Mouse (Mus musculus): Measurements from ENCODE around the gene Gars.

GRCm38 (mm10) chr6:55016710-55017583, 20.9 kb upstream of the Gars start:
- TF ChIP-seq CTCF (IDR thresholded peaks at IDR 0.05; ENCODE audit: low read depth) (peak; percentile 97), EP300 (optimal IDR thresholded peaks at IDR 0.05) (no peak)
